Mouse (Mus musculus) heart, embryonic 13.5 days (tissue): Measurements from ENCODE around the gene C2cd2l. TPM values are rescaled to one million over a fixed set of nuclear protein-coding genes. Genes with fewer than 3 reads are reported as not detected.
"Not testable (repeated sequence)": the region's sequence is repeated elsewhere in the genome, so short reads cannot be mapped to it uniquely, and the experiment has no call there.

Source experiments
- ATAC-seq: fragments of 200-750 bp; cut with Nextera tagmentation; 2 replicates; pipeline ENCODE4 v1.8.0; 2017; ENCODE audit warnings: moderate TSS enrichment; ENCODE audit not compliant: insufficient number of reproducible peaks, low FRiP score, low TSS enrichment; ENCODE audit errors: extremely low read depth
- H3K27ac ChIP-seq: fragments of 300-500 bp; sonication (generic); replicated peaks from 2 replicates; pipeline ENCODE4 v1.5.1; 2015; ENCODE audit warnings: moderate library complexity, mild to moderate bottlenecking, inconsistent platforms
- H3K27me3 ChIP-seq: fragments of 300-500 bp; sonication (generic); replicated peaks from 2 replicates; pipeline ENCODE4 v1.6.1; 2015; ENCODE audit warnings: mild to moderate bottlenecking, inconsistent platforms
- H3K36me3 ChIP-seq: fragments of 300-500 bp; sonication (generic); 2 replicates; pipeline ENCODE4 v1.6.1; 2015; ENCODE audit warnings: mild to moderate bottlenecking, inconsistent platforms
- H3K4me1 ChIP-seq: fragments of 300-500 bp; sonication (generic); 2 replicates; pipeline ENCODE4 v1.6.1; 2015; ENCODE audit warnings: inconsistent platforms
- H3K4me2 ChIP-seq: fragments of 300-500 bp; sonication (generic); 2 replicates; pipeline ENCODE4 v1.6.1; 2015; ENCODE audit warnings: inconsistent platforms, mild to moderate bottlenecking, moderate library complexity
- H3K4me3 ChIP-seq: fragments of 300-500 bp; sonication (generic); 2 replicates; pipeline ENCODE4 v1.5.1; 2015; ENCODE audit warnings: moderate library complexity, mild to moderate bottlenecking, inconsistent platforms
- H3K9ac ChIP-seq: fragments of 300-500 bp; sonication (generic); 2 replicates; pipeline ENCODE4 v1.6.1; 2015; ENCODE audit warnings: inconsistent platforms, mild to moderate bottlenecking, moderate library complexity
- H3K9me3 ChIP-seq: fragments of 300-500 bp; sonication (generic); 2 replicates; pipeline ENCODE4 v1.6.1; 2016; ENCODE audit warnings: inconsistent platforms
- WGBS: fragments of 180-500 bp; shearing (Covaris S2); methylation state at CpG from one replicate; pipeline ENCODE4 v1.1.7; 2015; ENCODE audit warnings: mixed read lengths; 5-methylcytosine and 5-hydroxymethylcytosine counted together
- polyA plus RNA-seq: library from polyadenylated mRNA; unstranded; fragments of >200 nt; fragmentation: Nextera tagmentation; extraction: Ambion mirVana; gene quantifications from 2 replicates; pipeline ENCODE4 v1.2.1, GENCODE M21; 2015

The C2cd2l gene
- polyA plus RNA-seq, 1 experiment from 2014 or later = 7.1 TPM

DNA sequence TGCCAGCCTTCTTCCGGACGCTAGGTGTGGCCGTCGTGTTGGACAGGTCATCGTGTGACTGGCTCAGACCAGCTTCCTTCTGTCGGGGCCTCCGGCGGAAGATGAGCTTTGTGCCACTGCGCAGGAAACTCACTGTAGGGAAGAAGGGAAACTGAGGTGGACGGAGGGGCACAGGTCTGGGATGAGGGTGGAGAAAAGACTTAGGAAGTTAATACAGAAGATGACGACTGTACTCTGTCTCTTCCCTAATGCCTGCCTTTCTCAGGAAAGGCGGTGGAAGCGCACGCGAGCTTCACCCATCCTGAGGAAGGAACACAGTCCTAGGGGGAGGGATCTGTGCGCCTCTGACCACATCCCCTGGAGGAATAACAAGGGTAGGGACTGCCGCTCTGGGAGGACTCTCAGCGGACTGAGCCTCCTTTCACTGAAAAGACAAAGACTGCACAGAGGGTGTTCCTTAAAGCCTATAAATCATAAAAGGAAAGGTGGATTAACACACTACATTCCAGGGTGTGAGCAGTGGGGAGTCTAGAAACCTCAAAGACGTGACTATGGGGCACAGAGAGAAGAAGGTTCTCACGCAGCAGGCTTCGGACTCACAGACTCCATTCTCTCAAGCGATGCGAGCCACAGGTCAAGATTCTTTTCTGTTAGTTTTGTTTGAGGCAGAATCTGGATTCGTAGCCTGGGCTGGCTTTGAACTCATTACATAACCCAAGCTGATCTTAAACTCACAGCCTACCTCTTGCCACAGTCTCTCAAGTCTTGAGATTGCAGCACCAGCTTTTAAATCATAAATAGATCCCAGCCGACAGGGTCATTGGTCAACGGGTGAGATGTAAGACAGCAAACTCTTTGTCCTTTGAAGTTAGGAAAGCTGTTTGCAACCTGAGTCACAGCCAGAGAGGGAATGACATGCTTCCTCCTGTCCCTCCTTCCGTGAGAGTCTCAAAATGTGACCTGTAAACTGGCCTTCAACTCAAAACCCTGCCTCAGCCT, 8.7 kb downstream of the C2cd2l start:
- H3K27ac ChIP-seq = peak overlapping the region; percentile 34; the same call in 1 of the 2 replicates
- peak overlapping the region; percentile 7; the same call in 1 of the 2 replicates for H3K4me3 ChIP-seq
- H3K4me1 ChIP-seq = peaks cover 19% of the 10 kb centered on the region
- H3K36me3 ChIP-seq = peaks cover 39% of the 10 kb centered on the region
- 21% methylated on average over 27 of the region's 27 CpGs for WGBS
- peak overlapping the region; percentile 50 for H3K4me2 ChIP-seq
- no peaks in the 10 kb centered on the region for H3K27me3 ChIP-seq
- H3K9ac ChIP-seq = peak overlapping the region; percentile 54
- ATAC-seq = no peak
- H3K9me3 ChIP-seq = no peaks in the 10 kb centered on the region

DNA sequence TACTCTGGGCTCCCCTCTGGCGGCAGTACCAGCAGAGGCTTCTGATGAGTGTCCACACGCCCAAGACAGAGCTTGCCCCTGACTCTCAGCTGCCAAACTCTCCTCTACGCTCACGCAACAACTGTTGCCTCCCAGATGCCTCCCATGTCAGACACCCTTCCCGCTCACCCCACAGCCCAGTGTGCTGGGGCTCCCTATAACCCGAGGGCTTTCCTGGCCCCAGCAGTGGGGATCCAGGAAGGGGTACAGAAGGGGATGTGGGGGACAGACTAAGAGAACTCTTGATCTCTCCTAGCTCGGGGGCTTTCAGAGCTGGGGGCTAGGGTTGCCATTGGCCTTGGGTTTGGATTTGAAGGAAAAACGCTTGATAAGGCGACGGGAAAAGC, 9.3 kb downstream of the C2cd2l start:
- WGBS = 26% methylated on average over 10 of the region's 10 CpGs

DNA sequence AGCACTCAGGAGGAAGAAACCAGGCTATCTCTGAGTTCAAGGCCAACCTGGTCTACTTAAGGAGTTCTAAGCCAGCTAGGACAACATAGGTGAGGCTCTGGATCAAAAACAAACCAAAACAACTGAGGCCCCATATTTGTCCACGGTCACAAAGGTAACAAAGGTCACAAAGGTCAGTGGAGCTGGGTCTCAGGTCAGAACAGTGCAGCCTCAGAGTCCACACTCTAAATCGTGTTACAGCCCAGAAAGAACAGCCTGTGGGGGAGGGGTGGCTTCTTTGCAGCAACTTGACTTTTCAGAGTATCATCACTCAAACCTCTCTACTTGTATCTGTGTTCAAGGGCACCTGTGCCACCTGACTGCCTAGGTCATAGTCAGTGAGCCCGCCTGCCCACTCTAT, 10.3 kb downstream of the C2cd2l start:
- Histone ChIP-seq H3K4me3 (no peak overlapping the region), H3K9ac (no peak overlapping the region), H3K27ac (no peak overlapping the region), H3K9me3 (no peaks in the 10 kb centered on the region), H3K4me2 (no peak overlapping the region), H3K36me3 (peaks cover 22% of the 10 kb centered on the region), H3K4me1 (peaks cover 22% of the 10 kb centered on the region), H3K27me3 (no peaks in the 10 kb centered on the region)
- no peak for ATAC-seq
- WGBS = 77% methylated on average over 3 of the region's 3 CpGs

More for the DNA sequence above, 9.3 kb downstream of the C2cd2l start:
- Histone ChIP-seq H3K4me3 (peak overlapping the region; percentile 7; the same call in 1 of the 2 replicates), H3K9ac (peak overlapping the region; percentile 54), H3K36me3 (peaks cover 32% of the 10 kb centered on the region), H3K9me3 (no peaks in the 10 kb centered on the region), H3K4me2 (peak overlapping the region; percentile 50), H3K4me1 (peaks cover 19% of the 10 kb centered on the region), H3K27me3 (no peaks in the 10 kb centered on the region), H3K27ac (peak overlapping the region; percentile 34; the same call in 1 of the 2 replicates)
- no peak for ATAC-seq

- H3K36me3 ChIP-seq = peaks cover 9% of the 10 kb centered on the region
- no peaks in the 10 kb centered on the region for H3K27me3 ChIP-seq
- no peak overlapping the region for H3K4me3 ChIP-seq
- no peak overlapping the region for H3K4me2 ChIP-seq
- no peak for ATAC-seq
- 82% methylated on average over 2 of the region's 2 CpGs for whole genome bisulfite sequencing
- H3K9ac ChIP-seq = no peak overlapping the region
- H3K27ac ChIP-seq = no peak overlapping the region
- no peaks in the 10 kb centered on the region for H3K9me3 ChIP-seq
- H3K4me1 ChIP-seq = peaks cover 34% of the 10 kb centered on the region
Observed at GRCm38 (mm10) chr9:44307248-44307647, 12.8 kb downstream of the C2cd2l start.

DNA sequence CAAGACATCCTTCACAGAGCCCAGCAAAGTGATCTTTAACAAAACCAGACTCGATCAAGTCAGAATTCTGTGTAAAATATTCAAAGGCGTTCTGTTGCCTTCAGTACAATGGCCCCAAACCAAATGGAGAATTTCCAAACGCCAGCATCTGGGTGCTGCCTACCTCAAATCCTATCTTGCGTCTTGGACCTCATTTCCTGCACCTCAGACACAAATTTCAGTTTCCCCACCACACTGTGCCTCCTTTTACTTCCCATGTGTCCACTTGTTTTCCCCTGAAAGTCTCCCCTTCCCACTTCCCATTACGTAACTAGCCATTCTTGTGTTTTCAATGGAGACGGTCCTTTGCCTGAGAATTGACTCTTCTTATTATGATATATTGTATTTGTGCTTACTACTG, 13.6 kb downstream of the C2cd2l start:
- H3K36me3 ChIP-seq = peaks cover 16% of the 10 kb centered on the region
- peaks cover 28% of the 10 kb centered on the region for H3K4me1 ChIP-seq
- no peaks in the 10 kb centered on the region for H3K27me3 ChIP-seq
- no peak for ATAC-seq
- peak overlapping the region; percentile 70; the same call in 1 of the 2 replicates for H3K4me2 ChIP-seq
- no peak overlapping the region for H3K9ac ChIP-seq
- H3K27ac ChIP-seq = no peak overlapping the region
- WGBS = 87% methylated on average over 6 of the region's 6 CpGs
- H3K9me3 ChIP-seq = no peaks in the 10 kb centered on the region
- no peak overlapping the region for H3K4me3 ChIP-seq

DNA sequence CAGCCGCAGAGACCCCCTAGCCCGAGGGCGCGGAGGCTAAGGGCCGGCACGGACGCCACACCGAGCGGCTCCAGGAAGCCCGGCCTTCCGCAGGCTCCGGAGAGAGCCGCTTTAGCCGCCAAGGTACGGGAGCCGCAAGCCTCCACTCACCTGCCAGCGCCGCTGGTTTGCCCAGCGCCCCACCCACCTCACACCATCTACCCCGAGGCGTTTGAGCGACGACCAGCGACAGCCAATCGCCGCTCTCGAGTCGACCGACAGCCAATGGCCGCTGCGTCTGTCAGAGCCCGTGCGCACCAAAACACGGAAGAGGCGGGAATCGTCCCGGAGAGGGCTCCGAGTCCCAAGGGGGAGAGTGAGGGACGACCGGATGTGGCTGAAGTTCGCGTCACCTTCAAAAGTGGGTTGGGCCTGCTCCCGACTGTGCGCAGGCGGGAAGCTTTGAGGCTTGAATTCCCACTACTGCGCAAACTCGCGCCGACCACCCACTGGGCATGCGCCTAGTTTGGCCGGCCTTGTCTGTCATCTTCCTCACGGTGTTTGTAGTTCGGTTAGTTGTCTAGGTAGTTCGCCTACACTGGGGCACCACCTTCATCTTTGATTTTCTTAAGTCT, 14.5 kb downstream of the C2cd2l start, which contains the start of gene Hinfp:
Gene Hinfp, minus strand, starts transcription at position 206 of the 614 bp plus-strand sequence.
- Histone ChIP-seq H3K4me3 (peak within 1 kb of the TSS; percentile 89), H3K36me3 (peaks cover 26% of the 10 kb centered on the region), H3K4me1 (peaks cover 19% of the 10 kb centered on the region), H3K27ac (peak within 1 kb of the TSS; percentile 75), H3K9me3 (no peaks in the 10 kb centered on the region), H3K9ac (peak within 1 kb of the TSS; percentile 94), H3K27me3 (no peaks in the 10 kb centered on the region), H3K4me2 (peak within 1 kb of the TSS; percentile 85)
- under 1% methylated on average over 54 of the region's 54 CpGs for WGBS
- peak; percentile 99 for ATAC-seq

- H3K9ac ChIP-seq, H3K27me3 ChIP-seq, H3K27ac ChIP-seq, H3K4me2 ChIP-seq, H3K9me3 ChIP-seq, ATAC-seq, H3K4me3 ChIP-seq: not testable (repeated sequence)
- Histone ChIP-seq H3K4me1 (peaks cover 14% of the 10 kb centered on the region), H3K36me3 (peaks cover 79% of the 10 kb centered on the region)
- 90% methylated on average over 3 of the region's 3 CpGs for WGBS
Observed at GRCm38 (mm10) chr9:44300001-44300400, 20.1 kb downstream of the C2cd2l start.

GRCm38 (mm10) chr9:44292490-44292889, 27.6 kb downstream of the C2cd2l start:
- Histone ChIP-seq H3K4me2 (no peak overlapping the region), H3K27me3 (peaks cover 27% of the 10 kb centered on the region), H3K4me1 (peaks cover 20% of the 10 kb centered on the region), H3K36me3 (peaks cover 76% of the 10 kb centered on the region), H3K9me3 (no peaks in the 10 kb centered on the region), H3K27ac (no peak overlapping the region), H3K4me3 (no peak overlapping the region), H3K9ac (no peak overlapping the region)
- ATAC-seq = no peak
- WGBS = 73% methylated on average over 3 of the region's 3 CpGs

DNA sequence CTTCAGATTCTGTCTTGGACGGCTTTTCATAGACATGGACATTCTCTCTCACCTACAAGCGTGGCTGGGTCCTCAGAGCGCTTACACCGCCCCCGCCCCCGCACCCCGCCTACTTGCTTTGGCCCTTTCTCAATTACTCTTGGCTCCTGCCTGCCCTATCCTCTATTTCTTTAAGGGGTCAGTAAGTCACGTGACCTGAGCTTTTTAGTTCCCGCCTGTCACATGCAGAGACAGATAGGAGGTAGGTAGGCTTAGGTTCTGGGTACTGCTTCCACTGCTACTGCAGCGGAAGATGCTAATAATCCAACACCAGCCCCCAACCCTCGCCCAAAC, 31.2 kb downstream of the C2cd2l start:
- peak overlapping the region; percentile 78 for H3K4me3 ChIP-seq
- H3K27me3 ChIP-seq = peaks cover 44% of the 10 kb centered on the region
- H3K9me3 ChIP-seq = no peaks in the 10 kb centered on the region
- H3K4me2 ChIP-seq = peak overlapping the region; percentile 97
- H3K9ac ChIP-seq = peak overlapping the region; percentile 86
- H3K4me1 ChIP-seq = peaks cover 26% of the 10 kb centered on the region
- 6% methylated on average over 11 of the region's 11 CpGs for WGBS
- peaks cover 41% of the 10 kb centered on the region for H3K36me3 ChIP-seq
- peak overlapping the region; percentile 55; the same call in 1 of the 2 replicates for H3K27ac ChIP-seq
- no peak for ATAC-seq

GRCm38 (mm10) chr9:44288076-44288958, 31.8 kb downstream of the C2cd2l start, which contains the start of gene Abcg4:
Gene Abcg4 (minus strand): TSS chr9:44288615.
- 2% methylated on average over 38 of the region's 38 CpGs for WGBS
- peak within 1 kb of the TSS; percentile 78 for H3K4me3 ChIP-seq
- peak within 1 kb of the TSS; percentile 86 for H3K9ac ChIP-seq
- ATAC-seq = peak; percentile 59; the same call in 1 of the 2 replicates
- H3K4me2 ChIP-seq = peak within 1 kb of the TSS; percentile 97
- peak within 1 kb of the TSS; percentile 55 for H3K27ac ChIP-seq
- H3K27me3 ChIP-seq = peaks cover 44% of the 10 kb centered on the region
- peaks cover 35% of the 10 kb centered on the region for H3K36me3 ChIP-seq
- no peaks in the 10 kb centered on the region for H3K9me3 ChIP-seq
- peaks cover 29% of the 10 kb centered on the region for H3K4me1 ChIP-seq
